Mouse (Mus musculus) MEL (cell line): Measurements from ENCODE around the gene Fam53b. TPM values are rescaled to one million over a fixed set of nuclear protein-coding genes. Genes with fewer than 3 reads are reported as not detected.

ENCODE experiments used
- DNase-seq: peaks from one replicate; pipeline ENCODE4 v3.0.0; 2011; ENCODE audit warnings: low read depth, low spot score
- H3K27ac ChIP-seq: 2 replicates; pipeline ENCODE4 v1.5.1; 2012; ENCODE audit warnings: low read depth, mild to moderate bottlenecking, control low read depth, low read length, moderate library complexity; ENCODE audit not compliant: control insufficient read depth
- H3K27me3 ChIP-seq, 2 experiments: fragments of 150-350 bp in 1 of 2; sonication (generic) in 1 of 2; 2 replicates each; pipeline ENCODE4 v1.6.1; 2012; ENCODE audit warnings: low read length in 2 of 2, mild to moderate bottlenecking in 2 of 2, improper control_type of control experiment in 1 of 2, moderate library complexity in 1 of 2; ENCODE audit not compliant: insufficient read depth in 2 of 2, control insufficient read depth in 1 of 2
- H3K36me3 ChIP-seq, 2 experiments: 2 replicates each; pipeline ENCODE4 v1.6.1; 2012 to 2014; ENCODE audit warnings: low read length in 2 of 2, improper control_type of control experiment in 1 of 2, inconsistent platforms in 1 of 2, mild to moderate bottlenecking in 1 of 2; ENCODE audit not compliant: insufficient read depth in 2 of 2, control insufficient read depth in 1 of 2
- H3K4me1 ChIP-seq, 2 experiments: fragments of 150-350 bp in 1 of 2; sonication (generic) in 1 of 2; 2 replicates each; pipeline ENCODE4 v1.6.1; 2012; ENCODE audit warnings: low read length in 2 of 2, improper control_type of control experiment in 1 of 2, mild to moderate bottlenecking in 1 of 2; ENCODE audit not compliant: insufficient read depth in 2 of 2, control insufficient read depth in 1 of 2
- H3K4me3 ChIP-seq, 2 experiments: fragments of 150-350 bp in 1 of 2; sonication (generic) in 1 of 2; 2 replicates each; pipeline ENCODE4 v1.5.1; 2012; ENCODE audit warnings: low read depth in 2 of 2, low read length in 2 of 2, mild to moderate bottlenecking in 2 of 2, moderate library complexity in 2 of 2, control low read depth in 1 of 2, improper control_type of control experiment in 1 of 2; ENCODE audit not compliant: control insufficient read depth in 1 of 2, insufficient read depth in 1 of 2
- H3K79me2 ChIP-seq: 2 replicates; pipeline ENCODE4 v1.6.1; 2012; ENCODE audit warnings: mild to moderate bottlenecking, low read length, moderate library complexity; ENCODE audit not compliant: control insufficient read depth, poor library complexity, insufficient read depth
- H3K9ac ChIP-seq: 2 replicates; pipeline ENCODE4 v1.6.1; 2012; ENCODE audit warnings: low read depth, mild to moderate bottlenecking, control low read depth, low read length, moderate library complexity; ENCODE audit not compliant: control insufficient read depth, poor library complexity, severe bottlenecking
- H3K9me3 ChIP-seq: fragments of 150-350 bp; sonication (generic); replicated peaks from 2 replicates; pipeline ENCODE4 v1.6.1; 2012; ENCODE audit warnings: mild to moderate bottlenecking, low read length, improper control_type of control experiment, moderate library complexity; ENCODE audit not compliant: insufficient read depth
- BHLHE40 ChIP-seq: IDR thresholded peaks from 2 replicates; pipeline ENCODE4 v1.6.1; 2012; ENCODE audit warnings: low read depth, mild to moderate bottlenecking, inconsistent platforms, low read length, improper control_type of control experiment, borderline replicate concordance
- CHD1 ChIP-seq: IDR thresholded peaks from 2 replicates; pipeline ENCODE4 v1.6.1; 2012; ENCODE audit warnings: low read depth, mild to moderate bottlenecking, inconsistent platforms, low read length, improper control_type of control experiment
- CHD2 ChIP-seq: IDR thresholded peaks from 2 replicates; pipeline ENCODE4 v1.6.1; 2011; ENCODE audit warnings: low read length, improper control_type of control experiment
- E2F4 ChIP-seq: IDR thresholded peaks from 2 replicates; pipeline ENCODE4 v1.6.1; 2011; ENCODE audit warnings: low read depth, low read length, improper control_type of control experiment, borderline replicate concordance
- EP300 ChIP-seq, 2 experiments: IDR thresholded peaks; 2 replicates each; pipeline ENCODE4 v1.6.1; 2011; ENCODE audit warnings: improper control_type of control experiment in 2 of 2, low read length in 2 of 2, low read depth in 1 of 2, mild to moderate bottlenecking in 1 of 2
- GABPA ChIP-seq: IDR thresholded peaks from 2 replicates; pipeline ENCODE4 v1.6.1; 2012; ENCODE audit warnings: low read depth, mild to moderate bottlenecking, inconsistent platforms, low read length, improper control_type of control experiment, moderate library complexity
- GATA1 ChIP-seq: IDR thresholded peaks from 2 replicates; pipeline ENCODE4 v1.6.1; 2011; ENCODE audit warnings: low read depth, low read length, improper control_type of control experiment
- HCFC1 ChIP-seq: IDR thresholded peaks from 2 replicates; pipeline ENCODE4 v1.6.1; 2012; ENCODE audit warnings: low read depth, mild to moderate bottlenecking, inconsistent platforms, low read length, improper control_type of control experiment, moderate library complexity
- KAT2A ChIP-seq: conservative IDR thresholded peaks from 2 replicates; pipeline ENCODE4 v1.6.1; 2012; ENCODE audit warnings: low read depth, low read length, improper control_type of control experiment, inconsistent platforms
- MAZ ChIP-seq: IDR thresholded peaks from 2 replicates; pipeline ENCODE4 v1.6.1; 2012; ENCODE audit warnings: low read depth, mild to moderate bottlenecking, inconsistent platforms, low read length, improper control_type of control experiment
- MEF2A ChIP-seq: IDR thresholded peaks from 2 replicates; pipeline ENCODE4 v1.6.1; 2014; ENCODE audit warnings: low read depth, mild to moderate bottlenecking, inconsistent platforms, low read length, improper control_type of control experiment; ENCODE audit not compliant: poor library complexity, insufficient replicate concordance, severe bottlenecking; ENCODE audit errors: extremely low read depth
- MXI1 ChIP-seq: IDR thresholded peaks from 2 replicates; pipeline ENCODE4 v1.6.1; 2011; ENCODE audit warnings: mild to moderate bottlenecking, low read depth, low read length, improper control_type of control experiment
- MYB ChIP-seq: IDR thresholded peaks from 2 replicates; pipeline ENCODE4 v1.6.1; 2011; ENCODE audit warnings: mild to moderate bottlenecking, low read depth, low read length, improper control_type of control experiment
- NRF1 ChIP-seq: IDR thresholded peaks from 2 replicates; pipeline ENCODE4 v1.6.1; 2014; ENCODE audit warnings: low read depth, mild to moderate bottlenecking, inconsistent platforms, low read length, improper control_type of control experiment, moderate library complexity; ENCODE audit not compliant: poor library complexity, insufficient read depth, severe bottlenecking
- POLR2A ChIP-seq, 2 experiments: IDR thresholded peaks; 2 replicates each; pipeline ENCODE4 v1.6.1; 2011 to 2012; ENCODE audit warnings: low read length in 2 of 2, mild to moderate bottlenecking in 2 of 2, control low read depth in 1 of 2, improper control_type of control experiment in 1 of 2, low read depth in 1 of 2, moderate library complexity in 1 of 2; ENCODE audit not compliant: control insufficient read depth in 1 of 2, insufficient read depth in 1 of 2, poor library complexity in 1 of 2
- RAD21 ChIP-seq: IDR thresholded peaks from 2 replicates; pipeline ENCODE4 v1.6.1; 2011; ENCODE audit warnings: mild to moderate bottlenecking, low read depth, low read length, improper control_type of control experiment
- SMC3 ChIP-seq: IDR thresholded peaks from 2 replicates; pipeline ENCODE4 v1.6.1; 2011; ENCODE audit warnings: low read depth, low read length, improper control_type of control experiment
- USF2 ChIP-seq, 2 experiments: IDR thresholded peaks; 2 replicates each; pipeline ENCODE4 v1.6.1; 2011 to 2012; ENCODE audit warnings: improper control_type of control experiment in 2 of 2, low read length in 2 of 2, borderline replicate concordance in 1 of 2, inconsistent platforms in 1 of 2, low read depth in 1 of 2, mild to moderate bottlenecking in 1 of 2; ENCODE audit not compliant: insufficient read depth in 1 of 2
- ZKSCAN1 ChIP-seq: IDR thresholded peaks from 2 replicates; pipeline ENCODE4 v1.6.1; 2012; ENCODE audit warnings: low read depth, mild to moderate bottlenecking, inconsistent platforms, low read length, improper control_type of control experiment, moderate library complexity
- ZNF384 ChIP-seq: IDR thresholded peaks from 2 replicates; pipeline ENCODE4 v1.6.1; 2012; ENCODE audit warnings: low read depth, mild to moderate bottlenecking, inconsistent platforms, low read length, improper control_type of control experiment
- polyA plus RNA-seq, 2 experiments: library from polyadenylated mRNA; stranded (reverse) in 1 of 2; unstranded in 1 of 2; fragments of >175 nt in 1 of 2; fragments of >200 nt in 1 of 2; gene quantifications; 2 replicates each; pipeline versions ENCODE4 v1.2.1 to v1.2.4; 2012; ENCODE audit warnings: low replicate concordance in 2 of 2, low read depth in 1 of 2; ENCODE audit not compliant: insufficient read length in 2 of 2, insufficient read depth in 1 of 2, missing spikeins in 1 of 2
- total RNA-seq: library from RNA; depleted of rRNA; stranded (reverse); fragments of 300-350 nt; gene quantifications from 2 replicates; pipeline ENCODE4 v1.2.3, GENCODE M21; 2012

Fam53b gene
- total and polyA plus RNA-seq, 3 experiments: 7.9 to 15.4 TPM; not detected in 1

- Histone ChIP-seq H3K79me2 (peaks cover 2% of the 10 kb centered on the region; the same call in 1 of the 2 replicates), H3K9me3 (no peaks in the 10 kb centered on the region), H3K4me3 (no peak overlapping the region), H3K27me3 (no peaks in the 10 kb centered on the region), H3K4me1 (peaks cover 0 to 8% of the 10 kb centered on the region in 2 experiments; a peak in 2 of 4 replicates), H3K27ac (no peak overlapping the region), H3K36me3 (peaks cover 0 to 7% of the 10 kb centered on the region in 2 experiments; a peak in 2 of 4 replicates), H3K9ac (no peak overlapping the region)
- DNase-seq: no peak
- TF ChIP-seq RAD21: no peak
- no peak for TF ChIP-seq EP300 (IDR thresholded peaks at IDR 0.05; ENCODE audit: low read depth in 1 of 2, low read length in 2 of 2)
- no peak for TF ChIP-seq HCFC1
- no peak for TF ChIP-seq BHLHE40
- no peak for TF ChIP-seq NRF1
- TF ChIP-seq MAZ: no peak
- TF ChIP-seq USF2 (IDR thresholded peaks at IDR 0.05; ENCODE audit: borderline replicate concordance in 1 of 2, insufficient read depth in 1 of 2, low read depth in 1 of 2, low read length in 2 of 2): no peak
- no peak for TF ChIP-seq CHD1
- no peak for TF ChIP-seq CHD2
- no peak for TF ChIP-seq MYB
- TF ChIP-seq POLR2A (IDR thresholded peaks at IDR 0.05; ENCODE audit: control insufficient read depth in 1 of 2, insufficient read depth in 1 of 2, low read depth in 1 of 2, low read length in 2 of 2, poor library complexity in 1 of 2): no peak
- no peak for TF ChIP-seq ZNF384
- no peak for TF ChIP-seq MEF2A
- no peak for TF ChIP-seq E2F4
- TF ChIP-seq GABPA: no peak
- no peak for TF ChIP-seq MXI1
- TF ChIP-seq ZKSCAN1: no peak
- no peak for TF ChIP-seq SMC3
These were observed 14.3 kb downstream of the Fam53b start for GRCm38 (mm10) chr7:132799119-132800016.

DNA sequence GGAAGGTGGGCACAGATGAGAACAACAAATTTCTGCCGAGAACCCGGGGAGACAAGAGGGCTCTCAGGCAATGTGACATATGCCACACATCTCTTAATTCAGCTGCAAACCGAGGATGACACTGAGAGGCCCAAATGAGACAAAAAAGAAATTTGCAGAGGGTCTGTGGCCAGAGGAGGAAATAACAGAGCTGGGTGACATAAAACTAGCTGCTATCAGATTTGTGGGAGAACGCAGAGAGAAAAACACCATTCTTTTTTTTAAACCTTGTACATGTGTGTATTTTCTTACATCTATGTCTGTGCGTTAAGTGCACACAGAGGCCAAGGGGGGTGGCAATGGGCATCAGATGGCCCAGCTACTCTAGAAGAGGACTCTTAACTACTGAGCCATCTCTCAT is 18.5 kb downstream of the Fam53b start:
- no peak for DNase-seq
- peaks cover 2% of the 10 kb centered on the region; the same call in 1 of the 2 replicates for H3K79me2 ChIP-seq
- no peaks in the 10 kb centered on the region for H3K9me3 ChIP-seq
- H3K27me3 ChIP-seq: no peaks in the 10 kb centered on the region
- peaks cover 0 to 2% of the 10 kb centered on the region in 2 experiments; a peak in 2 of 4 replicates for H3K36me3 ChIP-seq
- H3K9ac ChIP-seq: no peak overlapping the region
- TF ChIP-seq GATA1: no peak
- TF ChIP-seq KAT2A: no peak
- H3K4me3 ChIP-seq: no peak overlapping the region
- no peak overlapping the region for H3K27ac ChIP-seq
- no peaks in the 10 kb centered on the region for H3K4me1 ChIP-seq
